In the genomic region with DNA sequence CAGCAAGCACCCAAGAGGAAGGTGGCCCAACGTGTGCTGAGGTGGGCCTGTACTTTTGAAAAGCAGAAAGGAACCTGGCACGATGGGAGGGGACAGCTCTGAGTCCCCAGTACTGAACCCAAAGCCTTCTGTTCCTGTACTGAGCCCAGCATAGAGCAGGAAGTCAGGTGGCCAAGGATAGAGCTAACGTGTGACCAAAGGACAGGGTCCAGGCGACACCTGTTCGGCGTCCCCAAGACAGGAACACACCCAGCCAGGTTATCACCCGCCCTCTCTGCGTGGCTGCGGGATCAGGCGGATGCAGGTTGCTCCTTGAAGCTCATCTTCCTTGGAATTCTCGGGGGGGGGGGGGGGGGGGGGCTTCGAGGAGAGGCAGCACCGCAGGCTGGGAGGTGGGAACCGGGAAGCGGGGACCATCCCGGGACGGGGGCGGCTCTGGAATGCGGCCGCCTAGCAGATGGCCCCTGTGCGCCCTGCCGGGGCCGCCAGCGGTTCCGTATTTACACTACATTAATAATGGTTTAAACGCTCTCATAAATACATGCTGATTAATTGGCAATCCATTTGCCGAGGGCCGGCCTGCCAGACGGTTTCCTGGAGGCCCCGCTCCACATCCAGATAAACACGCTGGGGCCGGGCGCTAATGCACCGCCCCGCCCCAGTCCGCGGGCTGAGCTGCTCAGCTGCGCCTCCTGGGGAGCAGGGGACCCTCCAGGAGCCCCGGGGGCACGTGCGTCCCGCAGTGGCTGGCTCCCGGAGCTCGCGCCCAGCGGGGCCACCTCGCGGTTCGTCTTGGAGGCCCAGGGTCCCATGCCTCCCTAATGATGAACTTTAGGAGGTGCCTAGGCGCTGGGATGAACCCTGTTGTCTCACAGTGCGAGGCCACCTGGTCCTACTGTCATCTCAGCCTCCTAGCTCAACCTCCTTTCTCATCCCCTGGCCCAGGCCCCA, we compare ENCODE assay signal across 7 mouse cellular contexts.
A peak's percentile ranks its signal among the peaks of the same experiment; 100 is the strongest.
DNase-seq lines count a peak whose midpoint lies in the region; ATAC-seq and TF ChIP-seq lines count a peak whose summit lies in the region.

No protein-coding gene starts in this region.

- peak; percentile 14 for DNase-seq in thymus, adult 2 months
- no peak for DNase-seq in thymus, adult 18-20 months
- peak; percentile 38 for DNase-seq in forebrain, embryonic 10.5 days (ENCODE audit: extremely low spot score, low spot score)
- DNase-seq in hindbrain, postnatal 0 days (ENCODE audit: low spot score): peak; percentile 33
- peak; percentile 14 for DNase-seq in yolk sac, embryonic 10.5 days (ENCODE audit: low spot score)
- no peak for DNase-seq in spleen, adult 12 weeks (ENCODE audit: low spot score)

- 0 out of 2 replicates have a peak overlapping the region, but pooled peaks have one; percentile 28 for H3K9ac ChIP-seq in hindbrain, postnatal 0 days (replicated peaks; ENCODE audit: low read length)

- H3K4me1 ChIP-seq in thymus, adult 2 months (replicated peaks; ENCODE audit: control insufficient read depth, insufficient read depth, low read length): no peaks in the 10 kb centered on the region
- H3K4me1 ChIP-seq in forebrain, embryonic 10.5 days: peaks cover 33% of the 10 kb centered on the region
- H3K4me1 ChIP-seq in hindbrain, postnatal 0 days (ENCODE audit: insufficient read depth, low read length): peaks cover 5% of the 10 kb centered on the region

- no peak for TF ChIP-seq POLR2A in thymus, adult 2 months (IDR thresholded peaks at IDR 0.05; ENCODE audit: control insufficient read depth, extremely low read depth, insufficient read depth, low read length, poor library complexity)

- TF ChIP-seq CTCF in thymus, adult 2 months (IDR thresholded peaks at IDR 0.05; ENCODE audit: borderline replicate concordance, control insufficient read depth, extremely low read depth, insufficient read depth, low read length, poor library complexity): no peak
- no peak for TF ChIP-seq CTCF in hindbrain, postnatal 0 days (IDR thresholded peaks at IDR 0.05; ENCODE audit: low read depth)

- H3K36me3 ChIP-seq in thymus, adult 2 months (ENCODE audit: control insufficient read depth, insufficient read depth, low read length): no peaks in the 10 kb centered on the region
- H3K36me3 ChIP-seq in forebrain, embryonic 10.5 days (replicated peaks): no peaks in the 10 kb centered on the region
- no peaks in the 10 kb centered on the region for H3K36me3 ChIP-seq in hindbrain, postnatal 0 days (ENCODE audit: insufficient read depth, low read length)

- H3K4me2 ChIP-seq in hindbrain, postnatal 0 days (ENCODE audit: low read depth, low read length): peak overlapping the region; percentile 58

- 5% methylated on average over 44 of the region's 51 CpGs for WGBS in thymus, adult 2 months
- 2% methylated on average over 50 of the region's 51 CpGs for WGBS in forebrain, embryonic 10.5 days
- 2% methylated on average over 48 of the region's 51 CpGs for whole genome bisulfite sequencing in hindbrain, postnatal 0 days

- no peak overlapping the region for H3K4me3 ChIP-seq in thymus, adult 2 months (ENCODE audit: control insufficient read depth, insufficient read depth, low read length)
- H3K4me3 ChIP-seq in forebrain, embryonic 10.5 days: peak overlapping the region; percentile 46
- peak overlapping the region; percentile 31 for H3K4me3 ChIP-seq in hindbrain, postnatal 0 days (ENCODE audit: low read length)

- peaks cover 16% of the 10 kb centered on the region; the same call in 1 of the 2 replicates for H3K27me3 ChIP-seq in thymus, adult 2 months (ENCODE audit: control insufficient read depth, insufficient read depth, low read length)
- H3K27me3 ChIP-seq in forebrain, embryonic 10.5 days (ENCODE audit: poor library complexity, severe bottlenecking): peaks cover 90% of the 10 kb centered on the region
- H3K27me3 ChIP-seq in hindbrain, postnatal 0 days (ENCODE audit: insufficient read depth, low read length): peaks cover 42% of the 10 kb centered on the region

- no peak for ATAC-seq in hindbrain, postnatal 0 days
- peak; percentile 55 for ATAC-seq in megakaryocyte progenitor cell, adult 5-6 weeks (replicated peaks; ENCODE audit: poor library complexity)

- H3K9me3 ChIP-seq in forebrain, embryonic 10.5 days: no peaks in the 10 kb centered on the region
- no peaks in the 10 kb centered on the region for H3K9me3 ChIP-seq in hindbrain, postnatal 0 days (ENCODE audit: low read length)

- no peak overlapping the region for H3K27ac ChIP-seq in thymus, adult 2 months (ENCODE audit: control insufficient read depth, insufficient read depth, low read length)
- 0 out of 2 replicates have a peak overlapping the region, but pooled peaks have one; percentile 30 for H3K27ac ChIP-seq in forebrain, embryonic 10.5 days
- H3K27ac ChIP-seq in hindbrain, postnatal 0 days: no peak overlapping the region

Comparison
In these comparisons a context has a peak if more than half of its experiments do, and no peak if none do; other contexts are left out.
1. DNase-seq: peak in thymus, adult 2 months (single experiment), forebrain, embryonic 10.5 days (single experiment), hindbrain, postnatal 0 days (single experiment) and yolk sac, embryonic 10.5 days (single experiment); none in thymus, adult 18-20 months (0 of 2) and spleen, adult 12 weeks (single experiment).